19 mouse cellular contexts compared by ENCODE assay signal in the genomic region with DNA sequence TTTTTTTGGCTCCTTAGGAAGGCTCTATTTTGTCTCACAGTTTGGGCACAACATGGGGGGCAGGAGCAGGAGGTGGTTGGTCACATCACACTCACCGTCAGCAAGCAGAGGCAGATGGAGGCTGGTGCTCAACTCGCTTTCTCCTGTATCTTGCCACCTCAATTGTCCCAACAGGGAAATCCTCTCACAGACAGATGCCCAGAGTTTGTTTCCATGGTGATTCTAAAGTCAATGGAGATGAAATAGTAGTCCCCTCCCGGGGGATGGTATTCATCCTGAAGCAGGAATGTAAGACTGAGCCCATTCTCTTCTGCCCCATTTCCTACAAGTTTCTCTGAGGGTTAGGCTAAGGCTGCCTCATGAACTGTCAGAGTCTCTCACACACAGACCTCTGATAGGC. TPM values are rescaled to one million over a fixed set of nuclear protein-coding genes. Genes with fewer than 3 reads are reported as not detected.
DNase-seq lines count a peak whose midpoint lies in the region; ATAC-seq lines count a peak whose summit lies in the region.
"Had no signal": no experiment of that assay in that cellular context is flagged by ENCODE, and none has a peak within 500 bp of the region (broad histone marks: within the 10 kb centered on the region; RNA-seq: fewer than 3 reads in every experiment).

No protein-coding gene starts in this region.

- no peaks in the 10 kb centered on the region for H3K27me3 ChIP-seq in heart, embryonic 12.5 days (replicated peaks)
- no peaks in the 10 kb centered on the region for H3K27me3 ChIP-seq in midbrain, embryonic 12.5 days
- H3K27me3 ChIP-seq in midbrain, embryonic 15.5 days (replicated peaks), result no peaks in the 10 kb centered on the region
- H3K27me3 ChIP-seq: Patski had no signal

- H3K36me3 ChIP-seq in heart, embryonic 12.5 days, result no peaks in the 10 kb centered on the region
- H3K36me3 ChIP-seq in midbrain, embryonic 12.5 days, result no peaks in the 10 kb centered on the region
- H3K36me3 ChIP-seq in midbrain, embryonic 15.5 days (replicated peaks), result no peaks in the 10 kb centered on the region

- H3K9ac ChIP-seq in heart, embryonic 12.5 days, result no peak overlapping the region
- H3K9ac ChIP-seq in midbrain, embryonic 12.5 days (replicated peaks), result no peak overlapping the region
- H3K9ac ChIP-seq in midbrain, embryonic 15.5 days, result no peak overlapping the region

- H3K4me3 ChIP-seq in heart, embryonic 12.5 days, result no peak overlapping the region
- H3K4me3 ChIP-seq in midbrain, embryonic 12.5 days, result no peak overlapping the region
- no peak overlapping the region for H3K4me3 ChIP-seq in midbrain, embryonic 15.5 days

- no peak for ATAC-seq in heart, embryonic 12.5 days (ENCODE audit: insufficient number of reproducible peaks, low FRiP score)
- peak; percentile 45; the same call in 1 of the 2 replicates for ATAC-seq in midbrain, embryonic 12.5 days (ENCODE audit: low FRiP score, low read depth)
- no peak for ATAC-seq in midbrain, embryonic 15.5 days (replicated peaks)
- ATAC-seq: inflammation-experienced regulatory T-cells, adult 6 months; lung, postnatal 0 days; Patski had no signal

- peaks cover 42% of the 10 kb centered on the region for H3K4me1 ChIP-seq in heart, embryonic 12.5 days (replicated peaks)
- peaks cover 31% of the 10 kb centered on the region for H3K4me1 ChIP-seq in midbrain, embryonic 12.5 days
- peaks cover 37% of the 10 kb centered on the region for H3K4me1 ChIP-seq in midbrain, embryonic 15.5 days

- DNase-seq in embryo, embryonic 10 days (ENCODE audit: low spot score), result peak; percentile 35
- no peak for DNase-seq in embryo, embryonic 9.5 days (ENCODE audit: extremely low spot score)
- DNase-seq in heart, adult 11 months, result peak; percentile 80
- DNase-seq in retina, postnatal 1 day, result peak; percentile 61
- no peak for DNase-seq in thymus, postnatal 10 days (ENCODE audit: low spot score in 2 of 2)
- DNase-seq: adrenal gland, postnatal 10 days; cerebellum, adult 9-11 months; heart, adult 18-20 months; heart, postnatal 36 days; kidney, adult 2 months; kidney, postnatal 14 days; liver; thymus, postnatal 36 days had no signal

- H3K27ac ChIP-seq in heart, embryonic 12.5 days (ENCODE audit: poor library complexity, severe bottlenecking), result no peak overlapping the region
- H3K27ac ChIP-seq in midbrain, embryonic 12.5 days (replicated peaks), result no peak overlapping the region
- no peak overlapping the region for H3K27ac ChIP-seq in midbrain, embryonic 15.5 days

- H3K4me2 ChIP-seq in heart, embryonic 12.5 days, result no peak overlapping the region
- no peak overlapping the region for H3K4me2 ChIP-seq in midbrain, embryonic 12.5 days (replicated peaks)
- H3K4me2 ChIP-seq in midbrain, embryonic 15.5 days, result no peak overlapping the region

- no peaks in the 10 kb centered on the region for H3K9me3 ChIP-seq in heart, embryonic 12.5 days (replicated peaks)
- no peaks in the 10 kb centered on the region for H3K9me3 ChIP-seq in midbrain, embryonic 12.5 days
- H3K9me3 ChIP-seq in midbrain, embryonic 15.5 days, result no peaks in the 10 kb centered on the region

- 76% methylated on average over 3 of the region's 3 CpGs for WGBS in heart, embryonic 12.5 days
- WGBS in midbrain, embryonic 12.5 days, result 15% methylated on average over 3 of the region's 3 CpGs
- 23% methylated on average over 3 of the region's 3 CpGs for WGBS in midbrain, embryonic 15.5 days

RNA-seq across cellular contexts. Expression of a gene that starts 23.7 kb away (rescaled TPM):
- polyA plus RNA-seq in heart, embryonic 12.5 days (2016; fragmentation: Nextera tagmentation; extraction: Ambion mirVana), result 8.9 and 9.7 TPM in 2 replicates
- polyA plus RNA-seq in midbrain, embryonic 12.5 days (2016; fragmentation: Nextera tagmentation; extraction: Ambion mirVana), result 7.5 and 7.7 TPM in 2 replicates
- polyA plus RNA-seq in midbrain, embryonic 15.5 days (2015; fragmentation: Nextera tagmentation; extraction: Ambion mirVana), result 9.7 and 10.0 TPM in 2 replicates

Comparison
In these comparisons a context has a peak if more than half of its experiments do, and no peak if none do; other contexts are left out.
1. DNase-seq: peak in embryo, embryonic 10 days (single experiment), heart, adult 11 months (single experiment) and retina, postnatal 1 day (single experiment); none in embryo, embryonic 9.5 days (single experiment) and thymus, postnatal 10 days (0 of 2).